Mouse (Mus musculus): ENCODE data around the gene Fbxl7. TPM values are rescaled to one million over a fixed set of nuclear protein-coding genes. Genes with fewer than 3 reads are reported as not detected.

The Fbxl7 gene
- polyA plus RNA-seq, 1 experiment: 8.3 TPM

DNA sequence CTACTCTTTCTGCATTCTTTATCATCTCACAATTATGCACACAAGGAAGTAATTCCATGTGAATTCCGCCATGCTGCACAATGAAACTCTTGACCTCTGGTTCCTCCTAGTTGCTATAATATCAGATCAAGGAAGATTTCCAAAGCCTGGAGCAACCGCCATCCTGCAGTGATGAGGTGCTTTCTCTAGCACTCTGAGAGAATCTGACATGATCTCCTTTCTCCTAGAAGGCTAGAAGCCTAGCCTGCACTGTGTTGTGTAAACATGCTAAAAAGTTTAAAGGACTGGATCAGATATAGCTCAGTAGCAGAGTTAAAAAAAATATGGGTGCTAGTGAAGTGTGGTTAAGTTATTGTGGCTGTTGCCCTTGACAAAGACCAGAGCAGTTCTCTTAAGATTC, 33.2 kb downstream of the Fbxl7 start:
- no peaks in the 10 kb centered on the region for H3K27me3 ChIP-seq (ENCODE audit: control insufficient read depth, insufficient read depth, insufficient read length)
- no peak for TF ChIP-seq TCF3 (IDR thresholded peaks at IDR 0.05; ENCODE audit: insufficient read length, low read depth)
- no peak for TF ChIP-seq MAX (IDR thresholded peaks at IDR 0.05; ENCODE audit: low read depth)
- no peak for TF ChIP-seq POLR2A (IDR thresholded peaks at IDR 0.05; ENCODE audit: insufficient read length, low read depth)
- no peak for TF ChIP-seq POLR2AphosphoS2 (IDR thresholded peaks at IDR 0.05; ENCODE audit: insufficient read length, low read depth)
- TF ChIP-seq SRF (IDR thresholded peaks at IDR 0.05; ENCODE audit: control insufficient read depth, insufficient read length, low read depth): no peak
- no peak for TF ChIP-seq TCF12 (IDR thresholded peaks at IDR 0.05; ENCODE audit: insufficient read depth, poor library complexity, severe bottlenecking)
- TF ChIP-seq MYOD1 (IDR thresholded peaks at IDR 0.05; ENCODE audit: control insufficient read depth in 1 of 3, insufficient read length in 2 of 3, low read depth in 2 of 3): no peak
- no peak for TF ChIP-seq USF1 (IDR thresholded peaks at IDR 0.05; ENCODE audit: low read depth)
- TF ChIP-seq CEBPB (IDR thresholded peaks at IDR 0.05; ENCODE audit: insufficient read depth, poor library complexity, severe bottlenecking): no peak
- TF ChIP-seq REST (IDR thresholded peaks at IDR 0.05; ENCODE audit: insufficient read depth, insufficient read length): no peak
- TF ChIP-seq E2F4 (IDR thresholded peaks at IDR 0.05; ENCODE audit: insufficient read depth): no peak
- no peak overlapping the region for H3K4me3 ChIP-seq
- H3K4me2 ChIP-seq (ENCODE audit: low read depth): no peak overlapping the region
- no peaks in the 10 kb centered on the region for H3K36me3 ChIP-seq (ENCODE audit: control insufficient read depth, insufficient read depth)
- H3K79me2 ChIP-seq (ENCODE audit: control insufficient read depth, insufficient read depth): no peaks in the 10 kb centered on the region
- H3ac ChIP-seq (ENCODE audit: control insufficient read depth, insufficient read length): no peak overlapping the region

DNA sequence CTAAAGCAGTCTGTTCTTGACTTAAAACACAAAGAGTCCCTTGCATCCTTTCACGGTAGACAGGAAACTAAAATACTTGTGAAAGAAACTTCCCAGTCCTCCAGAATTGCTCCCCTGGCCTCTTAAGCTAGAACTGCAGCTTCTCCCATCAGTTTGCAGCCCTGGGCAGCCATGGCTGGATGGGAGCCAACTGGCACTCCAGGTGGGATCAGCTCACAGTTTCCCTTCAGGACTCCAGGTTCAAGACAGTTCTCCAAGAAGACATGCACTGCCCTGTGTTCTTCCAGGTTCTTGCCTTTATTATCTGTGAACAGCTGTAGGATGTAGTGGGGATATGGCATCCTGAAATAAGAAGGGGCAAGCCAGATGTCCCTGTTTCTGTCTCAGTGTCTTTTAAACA, 45.8 kb downstream of the Fbxl7 start:
- Histone ChIP-seq H3K36me3 (ENCODE audit: control insufficient read depth, insufficient read depth) (no peaks in the 10 kb centered on the region), H3K79me2 (ENCODE audit: control insufficient read depth, insufficient read depth) (peaks cover 4% of the 10 kb centered on the region), H3K27me3 (ENCODE audit: control insufficient read depth, insufficient read depth, insufficient read length) (no peaks in the 10 kb centered on the region), H3K4me3 (no peak overlapping the region), H3K4me2 (ENCODE audit: low read depth) (no peak overlapping the region), H3ac (ENCODE audit: control insufficient read depth, insufficient read length) (no peak overlapping the region)
- TF ChIP-seq E2F4 (IDR thresholded peaks at IDR 0.05; ENCODE audit: insufficient read depth) (no peak), REST (IDR thresholded peaks at IDR 0.05; ENCODE audit: insufficient read depth, insufficient read length) (no peak), MYOD1 (IDR thresholded peaks at IDR 0.05; ENCODE audit: control insufficient read depth in 1 of 3, insufficient read length in 2 of 3, low read depth in 2 of 3) (no peak), SRF (IDR thresholded peaks at IDR 0.05; ENCODE audit: control insufficient read depth, insufficient read length, low read depth) (no peak), TCF3 (IDR thresholded peaks at IDR 0.05; ENCODE audit: insufficient read length, low read depth) (no peak), USF1 (IDR thresholded peaks at IDR 0.05; ENCODE audit: low read depth) (no peak), CEBPB (IDR thresholded peaks at IDR 0.05; ENCODE audit: insufficient read depth, poor library complexity, severe bottlenecking) (no peak)

DNA sequence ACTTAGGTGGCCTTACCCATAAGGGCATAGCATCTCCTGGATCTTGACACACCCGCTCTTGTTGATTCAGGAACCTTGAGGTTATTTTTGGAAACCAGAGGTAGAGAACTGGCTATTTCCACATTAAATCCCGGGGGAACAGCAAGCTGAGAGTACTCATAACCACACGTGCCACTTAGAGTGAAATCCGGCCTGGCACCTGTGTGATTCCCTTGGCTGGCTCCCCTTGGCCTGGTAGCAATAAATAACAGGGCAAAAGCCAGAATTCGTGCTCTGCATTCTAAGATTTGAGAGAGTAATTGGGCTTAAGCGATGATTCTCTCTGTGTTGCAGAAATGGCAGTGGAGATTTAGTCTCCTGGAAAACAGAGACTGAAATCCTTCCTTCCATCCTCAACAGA, 53.2 kb downstream of the Fbxl7 start:
- Histone ChIP-seq H3K79me2 (ENCODE audit: control insufficient read depth, insufficient read depth) (peaks cover 5% of the 10 kb centered on the region), H3K36me3 (ENCODE audit: control insufficient read depth, insufficient read depth) (no peaks in the 10 kb centered on the region), H3ac (ENCODE audit: control insufficient read depth, insufficient read length) (no peak overlapping the region), H3K27me3 (ENCODE audit: control insufficient read depth, insufficient read depth, insufficient read length) (no peaks in the 10 kb centered on the region), H3K4me3 (no peak overlapping the region), H3K4me2 (ENCODE audit: low read depth) (no peak overlapping the region)
- TF ChIP-seq REST (IDR thresholded peaks at IDR 0.05; ENCODE audit: insufficient read depth, insufficient read length) (no peak), POLR2AphosphoS2 (IDR thresholded peaks at IDR 0.05; ENCODE audit: insufficient read length, low read depth) (no peak), USF1 (IDR thresholded peaks at IDR 0.05; ENCODE audit: low read depth) (no peak), CEBPB (IDR thresholded peaks at IDR 0.05; ENCODE audit: insufficient read depth, poor library complexity, severe bottlenecking) (no peak), MAX (IDR thresholded peaks at IDR 0.05; ENCODE audit: low read depth) (no peak), MYOD1 (IDR thresholded peaks at IDR 0.05; ENCODE audit: control insufficient read depth in 1 of 3, insufficient read length in 2 of 3, low read depth in 2 of 3) (no peak), MYOG (IDR thresholded peaks at IDR 0.05; ENCODE audit: control insufficient read depth in 1 of 3, insufficient read depth in 1 of 3, insufficient read length in 2 of 3, low read depth in 2 of 3) (no peak), TCF12 (IDR thresholded peaks at IDR 0.05; ENCODE audit: insufficient read depth, poor library complexity, severe bottlenecking) (no peak), TCF3 (IDR thresholded peaks at IDR 0.05; ENCODE audit: insufficient read length, low read depth) (no peak), E2F4 (IDR thresholded peaks at IDR 0.05; ENCODE audit: insufficient read depth) (no peak), POLR2A (IDR thresholded peaks at IDR 0.05; ENCODE audit: insufficient read length, low read depth) (no peak), SRF (IDR thresholded peaks at IDR 0.05; ENCODE audit: control insufficient read depth, insufficient read length, low read depth) (no peak)

DNA sequence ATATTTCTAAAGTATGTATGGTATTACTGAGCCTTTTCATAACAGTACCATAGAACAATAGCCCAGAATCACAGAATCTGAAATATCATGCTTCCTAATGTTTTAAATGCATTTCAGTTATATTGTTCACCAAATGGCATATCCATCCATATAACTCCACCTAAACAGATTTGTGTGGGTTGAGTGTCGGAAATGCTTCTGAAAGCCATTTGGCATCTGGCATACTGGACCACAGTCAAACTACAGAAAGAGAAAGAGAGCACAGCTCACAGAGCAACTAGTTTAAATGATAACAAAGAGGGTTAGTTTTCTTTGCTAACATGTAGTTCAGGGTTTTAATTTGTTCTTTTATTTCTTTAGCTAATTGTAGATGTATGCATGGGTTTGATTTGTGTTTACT, 57.0 kb downstream of the Fbxl7 start:
- Histone ChIP-seq H3ac (ENCODE audit: control insufficient read depth, insufficient read length) (no peak overlapping the region), H3K36me3 (ENCODE audit: control insufficient read depth, insufficient read depth) (no peaks in the 10 kb centered on the region), H3K4me2 (ENCODE audit: low read depth) (no peak overlapping the region), H3K4me3 (no peak overlapping the region), H3K27me3 (ENCODE audit: control insufficient read depth, insufficient read depth, insufficient read length) (no peaks in the 10 kb centered on the region), H3K79me2 (ENCODE audit: control insufficient read depth, insufficient read depth) (no peaks in the 10 kb centered on the region)
- TF ChIP-seq USF1 (IDR thresholded peaks at IDR 0.05; ENCODE audit: low read depth): no peak
- TF ChIP-seq TCF12 (IDR thresholded peaks at IDR 0.05; ENCODE audit: insufficient read depth, poor library complexity, severe bottlenecking): no peak
- no peak for TF ChIP-seq CEBPB (IDR thresholded peaks at IDR 0.05; ENCODE audit: insufficient read depth, poor library complexity, severe bottlenecking)
- TF ChIP-seq TCF3 (IDR thresholded peaks at IDR 0.05; ENCODE audit: insufficient read length, low read depth): no peak
- no peak for TF ChIP-seq MYOD1 (IDR thresholded peaks at IDR 0.05; ENCODE audit: control insufficient read depth in 1 of 3, insufficient read length in 2 of 3, low read depth in 2 of 3)
- no peak for TF ChIP-seq POLR2A (IDR thresholded peaks at IDR 0.05; ENCODE audit: insufficient read length, low read depth)
- TF ChIP-seq MYOG (IDR thresholded peaks at IDR 0.05; ENCODE audit: control insufficient read depth in 1 of 3, insufficient read depth in 1 of 3, insufficient read length in 2 of 3, low read depth in 2 of 3): no peak
- no peak for TF ChIP-seq E2F4 (IDR thresholded peaks at IDR 0.05; ENCODE audit: insufficient read depth)
- TF ChIP-seq REST (IDR thresholded peaks at IDR 0.05; ENCODE audit: insufficient read depth, insufficient read length): no peak
- TF ChIP-seq POLR2AphosphoS2 (IDR thresholded peaks at IDR 0.05; ENCODE audit: insufficient read length, low read depth): no peak
- no peak for TF ChIP-seq MAX (IDR thresholded peaks at IDR 0.05; ENCODE audit: low read depth)
- no peak for TF ChIP-seq SRF (IDR thresholded peaks at IDR 0.05; ENCODE audit: control insufficient read depth, insufficient read length, low read depth)

DNA sequence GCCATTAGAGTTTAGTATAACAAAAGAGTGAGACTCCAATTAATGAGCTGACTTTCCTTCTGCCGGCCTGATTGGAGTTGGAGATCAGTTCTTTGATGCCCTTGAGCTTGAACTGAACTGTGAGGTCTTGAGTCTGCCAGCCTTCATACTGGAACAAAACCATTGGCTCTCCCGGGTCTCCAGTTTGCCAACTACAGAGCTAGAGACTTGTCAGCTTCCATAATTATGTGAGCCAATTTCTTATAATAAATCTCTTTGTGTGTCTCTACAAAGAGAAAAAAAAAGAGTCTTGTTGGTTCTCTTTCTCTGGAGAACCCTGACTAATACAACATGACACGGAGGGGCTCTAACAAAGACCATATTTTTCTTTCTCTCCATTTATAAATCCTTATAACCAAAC, 58.2 kb downstream of the Fbxl7 start:
- no peaks in the 10 kb centered on the region for H3K79me2 ChIP-seq (ENCODE audit: control insufficient read depth, insufficient read depth)
- no peaks in the 10 kb centered on the region for H3K36me3 ChIP-seq (ENCODE audit: control insufficient read depth, insufficient read depth)
- TF ChIP-seq REST (IDR thresholded peaks at IDR 0.05; ENCODE audit: insufficient read depth, insufficient read length) (no peak), MAX (IDR thresholded peaks at IDR 0.05; ENCODE audit: low read depth) (no peak), POLR2AphosphoS2 (IDR thresholded peaks at IDR 0.05; ENCODE audit: insufficient read length, low read depth) (no peak), TCF12 (IDR thresholded peaks at IDR 0.05; ENCODE audit: insufficient read depth, poor library complexity, severe bottlenecking) (no peak), E2F4 (IDR thresholded peaks at IDR 0.05; ENCODE audit: insufficient read depth) (no peak), USF1 (IDR thresholded peaks at IDR 0.05; ENCODE audit: low read depth) (no peak)
- no peaks in the 10 kb centered on the region for H3K27me3 ChIP-seq (ENCODE audit: control insufficient read depth, insufficient read depth, insufficient read length)
- H3K4me2 ChIP-seq (ENCODE audit: low read depth): no peak overlapping the region
- H3ac ChIP-seq (ENCODE audit: control insufficient read depth, insufficient read length): no peak overlapping the region
- no peak overlapping the region for H3K4me3 ChIP-seq

Data from myocyte (in vitro differentiated cells).